Mouse (Mus musculus) natural killer cell, adult 2 months (primary cell): ENCODE measurements around the gene Hoxd3.

Experiments
- DNase-seq, 2 experiments: peaks; one replicate each; pipeline ENCODE4 v3.0.0; 2022; ENCODE audit warnings: low spot score in 2 of 2

Hoxd3 gene

GRCm38 (mm10) chr2:74705467-74706089 lies 6.1 kb upstream of the Hoxd3 start:
- no peak for DNase-seq

- no peak for DNase-seq
Observed at GRCm38 (mm10) chr2:74706393-74706960, 5.2 kb upstream of the Hoxd3 start.

GRCm38 (mm10) chr2:74707599-74707998 lies 4.1 kb upstream of the Hoxd3 start:
- no peak for DNase-seq

- DNase-seq, result no peak
Observed at GRCm38 (mm10) chr2:74708676-74709075, 3.1 kb upstream of the Hoxd3 start.

GRCm38 (mm10) chr2:74709465-74710419 lies 2.0 kb upstream of the Hoxd3 start:
- DNase-seq, result no peak

GRCm38 (mm10) chr2:74710929-74711543 lies 691 bp upstream of the Hoxd3 start:
- DNase-seq, result no peak

- DNase-seq, result no peak
Observed at GRCm38 (mm10) chr2:74713239-74714150, 1.8 kb downstream of the Hoxd3 start.

- DNase-seq, result no peak
Observed at GRCm38 (mm10) chr2:74714156-74714789, 2.5 kb downstream of the Hoxd3 start.

- no peak for DNase-seq
Observed at GRCm38 (mm10) chr2:74714881-74715280, 3.2 kb downstream of the Hoxd3 start.

GRCm38 (mm10) chr2:74715504-74716241 lies 3.9 kb downstream of the Hoxd3 start:
- DNase-seq, result peak; percentile 66 to 73

GRCm38 (mm10) chr2:74720384-74720783 lies 8.7 kb downstream of the Hoxd3 start:
- DNase-seq, result no peak

- no peak for DNase-seq
Observed at GRCm38 (mm10) chr2:74720955-74721491, 9.3 kb downstream of the Hoxd3 start.

- no peak for DNase-seq
Observed at GRCm38 (mm10) chr2:74721882-74722281, 10.2 kb downstream of the Hoxd3 start.

- no peak for DNase-seq
Observed at GRCm38 (mm10) chr2:74722949-74723348, 11.2 kb downstream of the Hoxd3 start.

- no peak for DNase-seq
Observed at GRCm38 (mm10) chr2:74724244-74725015, 12.7 kb downstream of the Hoxd3 start.

- no peak for DNase-seq
Observed at GRCm38 (mm10) chr2:74725171-74725570, 13.4 kb downstream of the Hoxd3 start.

GRCm38 (mm10) chr2:74726551-74726950 lies 14.8 kb downstream of the Hoxd3 start, which contains the start of gene Gm28230:
Gene Gm28230, plus strand, starts transcription at chr2:74726728.
- no peak for DNase-seq

GRCm38 (mm10) chr2:74726973-74727639 lies 15.4 kb downstream of the Hoxd3 start:
- no peak for DNase-seq
